Mouse (Mus musculus): ENCODE data around the gene Pcbp1.
"Not testable (repeated sequence)": the region's sequence is repeated elsewhere in the genome, so short reads cannot be mapped to it uniquely, and the experiment has no call there.

The Pcbp1 gene

GRCm38 (mm10) chr6:86493469-86494263, 32.5 kb downstream of the Pcbp1 start:
- no peak for DNase-seq

DNA sequence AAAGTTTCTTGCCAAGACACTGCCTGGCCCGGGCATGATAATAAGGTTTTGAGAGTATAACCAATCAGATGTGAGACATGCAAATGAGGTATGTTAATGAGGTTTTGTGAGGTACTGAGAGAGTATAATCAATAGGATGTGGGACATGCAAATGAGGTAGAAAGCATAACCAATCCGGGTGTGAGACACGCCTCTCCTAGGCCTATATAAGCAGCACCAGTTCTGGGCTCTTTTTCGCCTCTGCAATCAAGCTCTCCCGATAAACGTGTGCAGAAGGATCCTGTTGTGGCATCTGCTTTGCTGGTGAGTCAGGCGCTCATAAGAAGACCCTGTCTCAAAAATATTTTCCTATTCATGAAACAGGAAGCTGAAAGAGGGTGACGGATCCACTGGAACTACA, 35.7 kb downstream of the Pcbp1 start:
- DNase-seq = not testable (repeated sequence)

DNA sequence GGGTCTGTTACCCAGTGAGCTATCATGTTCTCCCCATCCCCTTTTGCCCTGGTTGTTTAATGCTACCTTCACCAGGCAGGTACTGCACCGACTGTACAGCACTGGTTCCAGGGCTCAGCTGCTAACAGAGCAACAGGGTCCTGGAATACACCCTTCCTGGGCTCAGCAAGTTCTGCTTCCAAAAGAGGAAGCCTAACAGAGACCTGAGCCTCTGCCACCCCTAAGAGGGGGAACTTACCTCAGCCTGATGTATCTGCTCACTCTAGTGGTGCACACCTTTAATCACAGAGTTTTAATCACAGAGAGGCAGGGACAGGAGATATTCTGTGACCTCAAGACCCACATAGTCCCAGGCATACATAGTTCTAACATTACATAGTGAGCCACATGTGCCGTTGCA, 36.2 kb downstream of the Pcbp1 start:
- DNase-seq = no peak

- peak; percentile 42 to 50 for DNase-seq
These were observed 38.0 kb downstream of the Pcbp1 start for GRCm38 (mm10) chr6:86488149-86488485.

GRCm38 (mm10) chr6:86487358-86488148, 38.6 kb downstream of the Pcbp1 start:
- peak; percentile 75 to 81 for DNase-seq

- DNase-seq = no peak
These were observed 40.0 kb downstream of the Pcbp1 start for GRCm38 (mm10) chr6:86485943-86486640.

DNA sequence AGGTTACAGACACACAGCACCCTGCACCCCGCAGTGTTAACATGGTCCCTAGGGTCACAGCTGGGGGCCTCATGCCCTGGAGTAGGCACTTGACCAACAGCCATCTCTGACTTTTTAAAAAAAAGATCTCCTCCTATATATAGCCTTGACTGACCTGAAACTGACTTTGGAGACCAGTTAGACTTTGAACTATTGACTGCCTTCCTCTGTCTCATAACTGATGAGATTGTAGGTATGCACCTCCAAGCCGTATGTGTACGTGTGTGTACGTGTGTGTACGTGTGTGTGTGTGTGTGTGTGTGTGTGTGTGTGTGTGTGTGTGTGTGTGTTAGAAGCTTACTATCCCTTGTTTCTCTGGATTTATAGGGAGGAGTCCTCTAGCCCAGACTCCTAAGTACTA, 44.2 kb downstream of the Pcbp1 start:
- DNase-seq = no peak

- peak; percentile 51 to 64 for DNase-seq
These were observed 45.8 kb downstream of the Pcbp1 start for GRCm38 (mm10) chr6:86480189-86480831.

DNA sequence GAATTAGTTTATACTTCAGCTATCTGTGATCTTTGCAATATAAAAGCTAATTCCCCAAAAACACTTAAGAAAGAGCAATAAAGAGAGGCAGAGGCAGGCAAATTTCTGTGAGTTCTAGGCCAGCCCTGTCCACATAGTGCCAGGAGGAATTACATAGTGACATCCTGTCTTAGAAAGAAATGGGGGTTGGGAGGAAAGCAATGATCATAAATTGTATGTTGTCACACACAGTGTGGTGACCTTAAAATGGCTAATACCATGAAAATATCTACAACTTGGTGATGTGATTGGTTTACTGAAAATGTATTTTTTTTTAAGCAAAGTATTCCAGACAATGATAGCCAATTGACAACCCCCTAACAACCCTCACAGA, 46.3 kb downstream of the Pcbp1 start:
- DNase-seq = no peak

DNA sequence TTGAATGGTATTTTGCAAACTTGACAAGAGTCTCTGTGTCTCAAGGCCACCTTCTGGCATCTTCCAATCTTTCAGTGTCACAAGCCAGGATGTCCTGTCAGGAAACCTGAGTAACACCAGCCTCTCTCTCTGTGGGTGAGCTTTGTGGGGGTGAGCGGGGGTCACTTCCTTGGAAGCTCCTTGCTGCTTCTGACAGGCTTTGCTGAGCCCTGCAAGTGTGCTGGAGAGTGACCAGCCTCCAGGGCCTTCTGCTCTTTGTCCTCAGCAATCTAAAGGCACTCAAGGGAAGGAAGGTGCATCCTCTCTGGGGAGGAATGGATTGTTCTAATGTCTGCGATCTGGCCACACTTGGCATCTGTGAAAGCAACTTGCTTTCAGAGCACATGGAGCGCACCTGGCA, 46.8 kb downstream of the Pcbp1 start:
- DNase-seq = peak; percentile 23 to 45

DNA sequence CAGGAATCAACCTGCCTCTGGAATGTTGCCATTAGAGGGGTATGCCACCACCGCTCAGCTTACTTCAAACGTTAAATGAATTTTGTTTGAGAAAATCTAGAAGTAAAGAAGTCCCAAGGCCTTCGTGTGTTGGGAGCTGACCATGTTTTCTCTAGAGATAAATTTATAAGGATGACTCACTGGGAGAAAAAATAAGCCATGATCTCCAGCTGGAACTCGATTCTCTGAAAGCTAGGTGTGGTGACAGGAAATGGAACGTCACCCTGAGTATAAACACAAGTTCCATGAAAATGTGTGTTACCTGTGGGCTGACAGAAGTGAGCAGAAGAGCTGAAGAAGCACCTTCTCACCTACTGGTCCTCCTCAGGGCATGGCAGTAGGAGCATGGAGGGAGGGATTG, 49.2 kb downstream of the Pcbp1 start:
- DNase-seq = no peak

- DNase-seq = no peak
These were observed 50.5 kb downstream of the Pcbp1 start for GRCm38 (mm10) chr6:86475462-86476167.

- no peak for DNase-seq
These were observed 51.4 kb downstream of the Pcbp1 start for GRCm38 (mm10) chr6:86474646-86475181.

Measured in cerebellum, postnatal 25 days (tissue).